Mouse (Mus musculus): ENCODE results near the gene Stk25.

The Stk25 gene

GRCm38 (mm10) chr1:93635580-93636192 is 22.8 kb downstream of the Stk25 start:
- Histone ChIP-seq H3K27me3 (ENCODE audit: insufficient read depth, low read length) (peaks cover 9% of the 10 kb centered on the region), H3K4me3 (replicated peaks; ENCODE audit: low read length) (peak overlapping the region; percentile 99), H3K9me3 (ENCODE audit: low read length) (no peaks in the 10 kb centered on the region), H3K36me3 (ENCODE audit: insufficient read depth, low read length) (peaks cover 25% of the 10 kb centered on the region), H3K4me1 (replicated peaks; ENCODE audit: low read depth, low read length) (peaks cover 37% of the 10 kb centered on the region)
- TF ChIP-seq NANOG (IDR thresholded peaks at IDR 0.05; ENCODE audit: borderline replicate concordance, low read length) (no peak), CTCF (conservative IDR thresholded peaks at IDR 0.05; ENCODE audit: low read length) (no peak), POU5F1 (IDR thresholded peaks at IDR 0.05; ENCODE audit: borderline replicate concordance, low read length) (no peak)

GRCm38 (mm10) chr1:93635091-93635579 is 23.3 kb downstream of the Stk25 start:
- Histone ChIP-seq H3K27me3 (ENCODE audit: insufficient read depth, low read length) (peaks cover 9% of the 10 kb centered on the region), H3K4me3 (replicated peaks; ENCODE audit: low read length) (peak overlapping the region; percentile 99), H3K4me1 (replicated peaks; ENCODE audit: low read depth, low read length) (peaks cover 37% of the 10 kb centered on the region), H3K36me3 (ENCODE audit: insufficient read depth, low read length) (peaks cover 31% of the 10 kb centered on the region), H3K9me3 (ENCODE audit: low read length) (no peaks in the 10 kb centered on the region)
- TF ChIP-seq POU5F1 (IDR thresholded peaks at IDR 0.05; ENCODE audit: borderline replicate concordance, low read length): no peak
- no peak for TF ChIP-seq NANOG (IDR thresholded peaks at IDR 0.05; ENCODE audit: borderline replicate concordance, low read length)
- TF ChIP-seq CTCF (conservative IDR thresholded peaks at IDR 0.05; ENCODE audit: low read length): no peak

DNA sequence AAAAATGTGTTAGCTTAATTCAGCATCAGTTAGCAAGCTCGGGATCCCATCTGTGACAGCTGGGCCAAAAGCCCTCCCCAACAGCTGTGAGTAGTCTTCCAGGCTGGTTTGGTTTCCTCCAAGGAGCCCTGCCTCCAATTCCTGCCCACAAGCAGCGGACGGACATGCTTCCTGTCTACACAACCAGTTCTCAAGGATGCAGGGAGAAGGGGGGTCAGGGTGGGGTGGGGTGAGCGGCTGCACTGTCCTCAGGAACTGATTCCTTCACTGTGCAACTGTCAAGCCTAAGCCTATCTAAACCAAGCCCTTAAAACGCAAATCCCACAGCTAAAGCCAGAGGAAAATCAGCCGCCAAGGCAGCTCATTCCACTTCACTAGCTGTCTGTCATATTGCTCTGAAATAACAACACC is 24.0 kb downstream of the Stk25 start:
- H3K36me3 ChIP-seq (ENCODE audit: insufficient read depth, low read length): peaks cover 31% of the 10 kb centered on the region
- TF ChIP-seq CTCF (conservative IDR thresholded peaks at IDR 0.05; ENCODE audit: low read length) (no peak), POU5F1 (IDR thresholded peaks at IDR 0.05; ENCODE audit: borderline replicate concordance, low read length) (no peak), NANOG (IDR thresholded peaks at IDR 0.05; ENCODE audit: borderline replicate concordance, low read length) (no peak)
- H3K9me3 ChIP-seq (ENCODE audit: low read length): no peaks in the 10 kb centered on the region
- peak overlapping the region; percentile 99 for H3K4me3 ChIP-seq (replicated peaks; ENCODE audit: low read length)
- H3K4me1 ChIP-seq (replicated peaks; ENCODE audit: low read depth, low read length): peaks cover 37% of the 10 kb centered on the region
- peaks cover 9% of the 10 kb centered on the region for H3K27me3 ChIP-seq (ENCODE audit: insufficient read depth, low read length)

DNA sequence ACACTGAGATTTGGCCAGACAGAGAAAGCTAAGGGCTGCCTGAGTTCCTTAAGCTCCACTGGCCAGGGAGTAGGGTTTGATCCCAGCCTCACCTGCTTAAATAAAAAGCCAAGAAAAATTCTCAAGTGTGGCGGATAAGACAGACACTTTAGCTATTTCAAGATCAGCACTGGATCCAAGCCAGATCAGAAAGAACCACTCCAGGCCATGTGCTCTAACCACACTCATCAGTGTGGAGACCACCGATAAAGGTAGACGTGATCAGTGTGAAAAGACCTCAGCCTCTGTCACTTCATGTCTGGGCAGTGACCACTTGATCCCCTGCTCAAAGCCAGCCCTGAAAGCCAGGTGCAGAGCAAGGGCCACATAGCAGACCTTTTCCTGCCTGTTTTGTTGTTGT is 25.7 kb downstream of the Stk25 start:
- TF ChIP-seq NANOG (IDR thresholded peaks at IDR 0.05; ENCODE audit: borderline replicate concordance, low read length) (no peak), POU5F1 (IDR thresholded peaks at IDR 0.05; ENCODE audit: borderline replicate concordance, low read length) (no peak), CTCF (conservative IDR thresholded peaks at IDR 0.05; ENCODE audit: low read length) (no peak)
- H3K36me3 ChIP-seq (ENCODE audit: insufficient read depth, low read length): peaks cover 48% of the 10 kb centered on the region
- H3K9me3 ChIP-seq (ENCODE audit: low read length): no peaks in the 10 kb centered on the region
- no peak overlapping the region for H3K4me3 ChIP-seq (replicated peaks; ENCODE audit: low read length)
- peaks cover 9% of the 10 kb centered on the region for H3K27me3 ChIP-seq (ENCODE audit: insufficient read depth, low read length)
- H3K4me1 ChIP-seq (replicated peaks; ENCODE audit: low read depth, low read length): peaks cover 37% of the 10 kb centered on the region

DNA sequence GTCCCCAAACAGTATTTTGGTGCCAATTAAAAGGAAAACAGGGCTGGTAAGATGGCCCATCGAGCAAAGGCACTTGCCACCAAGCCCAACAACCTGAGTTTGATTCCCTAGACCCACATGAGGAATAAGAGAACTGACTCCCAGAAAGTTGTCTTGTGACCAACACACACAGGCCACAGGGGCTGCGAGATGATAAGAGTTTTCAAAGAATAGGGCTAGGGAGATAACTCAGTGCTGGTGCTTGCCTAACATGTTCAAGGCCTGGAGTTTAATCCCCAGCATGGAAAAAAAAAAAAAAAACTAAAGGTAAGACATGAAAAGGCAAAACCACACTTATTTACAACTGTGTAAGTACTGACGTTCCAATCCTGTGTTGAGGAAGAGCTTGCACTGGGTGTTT is 27.7 kb downstream of the Stk25 start:
- H3K36me3 ChIP-seq (ENCODE audit: insufficient read depth, low read length): peaks cover 67% of the 10 kb centered on the region
- H3K4me1 ChIP-seq (replicated peaks; ENCODE audit: low read depth, low read length): peaks cover 31% of the 10 kb centered on the region
- peaks cover 9% of the 10 kb centered on the region for H3K27me3 ChIP-seq (ENCODE audit: insufficient read depth, low read length)
- no peaks in the 10 kb centered on the region for H3K9me3 ChIP-seq (ENCODE audit: low read length)
- no peak overlapping the region for H3K4me3 ChIP-seq (replicated peaks; ENCODE audit: low read length)
- no peak for TF ChIP-seq NANOG (IDR thresholded peaks at IDR 0.05; ENCODE audit: borderline replicate concordance, low read length)
- TF ChIP-seq POU5F1 (IDR thresholded peaks at IDR 0.05; ENCODE audit: borderline replicate concordance, low read length): no peak
- no peak for TF ChIP-seq CTCF (conservative IDR thresholded peaks at IDR 0.05; ENCODE audit: low read length)

DNA sequence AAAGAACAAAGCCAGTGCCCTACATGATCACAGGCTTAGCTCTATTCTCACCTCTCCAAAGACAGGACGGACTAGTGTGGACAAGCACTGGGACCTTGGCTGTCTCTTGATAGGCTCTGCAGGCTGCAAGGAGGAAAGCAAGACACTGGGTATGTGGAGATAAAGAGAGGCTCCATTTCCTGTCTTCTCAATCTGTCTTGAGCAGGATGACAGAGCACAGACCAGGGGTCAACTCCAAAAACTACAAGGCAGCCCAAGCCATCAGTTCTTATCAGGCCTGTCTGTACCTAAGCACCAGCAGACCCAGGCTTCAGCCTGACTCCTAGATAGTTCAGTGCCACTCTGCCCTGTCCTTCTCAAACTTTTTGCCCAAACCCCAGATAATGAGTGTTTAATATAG is 34.0 kb downstream of the Stk25 start:
- H3K27me3 ChIP-seq (ENCODE audit: insufficient read depth, low read length): no peaks in the 10 kb centered on the region
- TF ChIP-seq CTCF (conservative IDR thresholded peaks at IDR 0.05; ENCODE audit: low read length) (no peak), POU5F1 (IDR thresholded peaks at IDR 0.05; ENCODE audit: borderline replicate concordance, low read length) (no peak), NANOG (IDR thresholded peaks at IDR 0.05; ENCODE audit: borderline replicate concordance, low read length) (no peak)

GRCm38 (mm10) chr1:93618948-93619347 is 39.5 kb downstream of the Stk25 start:
- Histone ChIP-seq H3K9me3 (ENCODE audit: low read length) (no peaks in the 10 kb centered on the region), H3K4me3 (replicated peaks; ENCODE audit: low read length) (no peak overlapping the region), H3K4me1 (replicated peaks; ENCODE audit: low read depth, low read length) (no peaks in the 10 kb centered on the region), H3K36me3 (ENCODE audit: insufficient read depth, low read length) (peaks cover 46% of the 10 kb centered on the region), H3K27me3 (ENCODE audit: insufficient read depth, low read length) (no peaks in the 10 kb centered on the region)
- TF ChIP-seq CTCF (conservative IDR thresholded peaks at IDR 0.05; ENCODE audit: low read length) (no peak), POU5F1 (IDR thresholded peaks at IDR 0.05; ENCODE audit: borderline replicate concordance, low read length) (no peak), NANOG (IDR thresholded peaks at IDR 0.05; ENCODE audit: borderline replicate concordance, low read length) (no peak)

More for the DNA sequence above, 34.0 kb downstream of the Stk25 start:
- no peak overlapping the region for H3K4me3 ChIP-seq (replicated peaks; ENCODE audit: low read length)
- 0 out of 2 replicates have a peak, but pooled peaks cover 4% of the 10 kb centered on the region for H3K4me1 ChIP-seq (replicated peaks; ENCODE audit: low read depth, low read length)
- no peaks in the 10 kb centered on the region for H3K9me3 ChIP-seq (ENCODE audit: low read length)
- H3K36me3 ChIP-seq (ENCODE audit: insufficient read depth, low read length): peaks cover 94% of the 10 kb centered on the region

- Histone ChIP-seq H3K27me3 (ENCODE audit: insufficient read depth, low read length) (no peaks in the 10 kb centered on the region), H3K4me1 (replicated peaks; ENCODE audit: low read depth, low read length) (no peaks in the 10 kb centered on the region), H3K4me3 (replicated peaks; ENCODE audit: low read length) (no peak overlapping the region), H3K9me3 (ENCODE audit: low read length) (no peaks in the 10 kb centered on the region), H3K36me3 (ENCODE audit: insufficient read depth, low read length) (peaks cover 38% of the 10 kb centered on the region)
- no peak for TF ChIP-seq CTCF (conservative IDR thresholded peaks at IDR 0.05; ENCODE audit: low read length)
- no peak for TF ChIP-seq NANOG (IDR thresholded peaks at IDR 0.05; ENCODE audit: borderline replicate concordance, low read length)
- TF ChIP-seq POU5F1 (IDR thresholded peaks at IDR 0.05; ENCODE audit: borderline replicate concordance, low read length): no peak
Observed at GRCm38 (mm10) chr1:93618059-93618748, 40.3 kb downstream of the Stk25 start.
